Mouse (Mus musculus): ENCODE results near the gene Pmpcb. TPM values are rescaled to one million over a fixed set of nuclear protein-coding genes. Genes with fewer than 3 reads are reported as not detected.

The Pmpcb gene
- total RNA-seq, 1 experiment from 2014 or later = 82.6 TPM

DNA sequence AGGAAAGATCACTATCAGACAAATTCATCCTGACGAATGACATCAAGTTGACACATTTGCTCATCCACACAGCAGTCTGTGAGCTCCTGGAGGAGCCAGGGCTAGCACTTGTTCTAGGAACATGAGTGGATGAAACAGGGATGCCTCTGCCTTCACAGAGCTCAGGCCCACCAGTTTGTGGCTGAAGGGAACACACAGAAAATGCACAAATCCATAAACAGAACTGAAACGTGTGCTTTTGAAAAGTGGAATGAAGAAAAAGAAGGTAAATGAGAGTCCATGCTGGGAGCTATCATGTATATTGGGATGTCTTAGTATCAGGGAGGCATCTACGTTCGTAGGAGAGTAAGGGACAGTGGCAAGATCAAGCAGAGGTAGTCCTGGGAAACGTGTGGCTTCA lies 7.8 kb upstream of the Pmpcb start:
- ATAC-seq (replicated peaks; ENCODE audit: low read depth, poor library complexity, severe bottlenecking) = no peak

DNA sequence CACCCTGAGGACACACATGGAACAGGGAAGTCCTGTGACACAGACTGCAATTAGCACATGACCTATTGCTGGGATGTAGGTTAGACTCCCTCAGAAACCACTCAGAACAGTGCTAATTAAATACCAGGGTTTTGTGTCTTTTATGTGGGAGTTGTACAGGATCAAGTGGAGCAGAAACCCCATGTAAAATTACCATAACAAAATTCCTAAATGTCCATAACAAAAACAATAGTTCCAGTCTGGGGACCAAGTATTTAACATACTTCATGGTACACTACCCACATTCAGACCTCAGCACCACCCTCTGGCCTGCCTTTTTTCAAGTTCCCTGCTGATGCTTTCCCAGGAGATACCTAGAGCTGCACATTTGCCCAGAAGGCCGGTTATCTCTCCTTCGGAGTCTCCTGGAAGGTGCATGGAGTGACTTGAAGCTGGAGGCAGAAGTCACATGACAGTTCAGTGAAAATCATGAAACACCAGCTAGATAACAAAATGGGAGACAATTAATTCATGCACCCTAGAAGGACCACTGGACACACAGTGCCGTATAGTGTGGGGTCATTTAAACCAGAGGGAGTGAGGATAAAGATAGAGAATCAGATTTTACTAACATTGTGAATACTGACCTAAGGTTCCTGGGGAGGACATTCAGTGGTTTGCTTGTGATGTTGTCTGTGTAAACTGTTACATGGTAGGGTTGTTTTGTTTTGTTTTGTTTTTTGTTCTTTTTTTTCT lies 4.6 kb upstream of the Pmpcb start:
- ATAC-seq (replicated peaks; ENCODE audit: low read depth, poor library complexity, severe bottlenecking) = no peak

DNA sequence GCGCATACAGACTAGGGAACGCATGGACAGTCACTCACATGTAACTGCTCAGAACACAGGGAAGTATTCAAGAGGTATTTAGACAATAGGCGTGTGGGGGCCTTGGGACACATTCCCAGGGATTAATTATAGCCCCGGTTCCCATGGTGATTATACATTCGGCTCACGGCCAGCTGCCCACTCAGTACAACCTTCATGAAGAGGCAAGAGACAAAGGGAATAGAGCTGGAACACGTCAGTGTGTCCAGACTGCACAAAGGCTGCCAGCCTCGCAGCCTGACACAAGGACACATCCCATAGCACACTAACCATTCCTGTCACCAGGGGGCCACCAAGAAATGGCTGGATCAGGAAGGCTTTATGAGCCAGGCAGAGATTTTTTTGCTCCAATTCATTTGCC lies 4.0 kb upstream of the Pmpcb start:
- no peak for ATAC-seq (replicated peaks; ENCODE audit: low read depth, poor library complexity, severe bottlenecking)

DNA sequence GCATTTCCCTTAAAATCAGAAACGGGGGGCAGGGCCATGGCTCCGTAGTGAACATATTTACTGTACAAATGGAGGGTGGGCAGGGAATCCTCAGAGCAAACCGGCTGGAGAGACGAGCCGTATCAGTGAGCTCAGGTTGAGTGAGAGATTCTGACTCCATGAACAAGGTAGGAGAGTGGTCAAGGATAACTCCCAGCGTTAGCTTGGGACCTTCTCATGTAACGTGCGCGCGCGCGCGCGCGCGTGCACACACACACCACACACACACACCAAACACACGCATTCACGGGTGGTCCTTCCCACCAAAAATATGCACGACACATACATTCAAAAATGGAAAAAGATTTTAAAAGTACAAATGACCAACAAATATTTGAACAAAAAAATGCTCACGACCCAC lies 1.8 kb upstream of the Pmpcb start:
- no peak for ATAC-seq (replicated peaks; ENCODE audit: low read depth, poor library complexity, severe bottlenecking)

DNA sequence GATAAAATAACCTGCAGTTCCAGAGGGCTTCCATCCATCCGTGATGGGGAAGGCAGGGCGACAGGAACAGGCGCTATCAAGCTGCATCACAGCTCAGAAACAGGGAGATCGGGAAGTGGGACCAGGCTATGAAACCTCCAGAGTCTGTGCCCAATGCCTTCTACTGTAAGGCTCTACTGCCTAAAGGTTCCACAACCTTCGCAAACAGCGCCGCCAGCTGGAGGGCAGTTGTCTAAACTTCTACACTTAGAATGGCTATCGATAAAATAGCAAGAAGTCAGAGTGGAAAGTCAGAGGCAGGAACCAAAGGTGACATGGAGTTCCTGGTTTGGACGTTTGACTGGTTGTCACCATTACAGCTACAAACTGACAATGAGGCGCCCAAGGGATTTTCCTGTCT lies 1.4 kb upstream of the Pmpcb start:
- ATAC-seq (replicated peaks; ENCODE audit: low read depth, poor library complexity, severe bottlenecking) = peak; percentile 77

DNA sequence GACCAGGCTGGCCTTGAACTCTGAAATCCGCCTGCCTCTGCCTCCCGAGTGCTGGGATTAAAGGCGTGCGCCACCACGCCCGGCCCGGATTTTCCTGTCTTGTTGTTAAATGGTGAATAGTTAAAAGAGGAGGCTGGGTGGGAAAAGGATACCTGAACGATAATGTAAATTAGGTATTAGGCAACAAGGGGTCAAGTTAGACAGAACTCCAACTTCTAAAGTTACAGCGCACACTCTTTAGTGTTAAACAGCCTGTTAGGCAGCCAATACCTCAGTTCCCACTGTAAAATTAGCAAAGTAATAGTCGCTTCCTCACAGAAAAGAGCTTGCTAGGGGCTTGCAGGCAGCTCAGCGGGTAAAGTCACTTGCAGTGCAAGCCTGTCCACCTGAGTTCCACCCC lies 895 bp upstream of the Pmpcb start:
- no peak for ATAC-seq (replicated peaks; ENCODE audit: low read depth, poor library complexity, severe bottlenecking)

DNA sequence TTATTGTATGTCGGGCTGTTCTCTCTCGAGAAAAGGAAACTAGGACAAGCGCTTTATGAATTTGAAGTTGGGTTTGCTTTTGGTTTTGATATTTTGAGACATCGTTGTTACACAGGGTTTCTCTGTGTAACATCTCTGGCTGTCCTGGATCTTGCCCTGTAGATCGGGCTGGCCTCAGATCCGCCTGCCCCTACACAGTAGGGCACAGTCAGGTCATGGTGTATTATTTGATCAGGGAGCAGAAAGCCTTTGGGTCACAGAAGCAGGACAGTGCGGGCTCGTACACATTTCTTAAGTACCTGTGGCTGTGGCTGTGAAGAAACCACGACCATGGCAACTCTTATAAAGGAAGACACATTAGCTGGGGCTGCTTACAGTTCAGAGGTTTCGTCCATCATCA lies 679 bp downstream of the Pmpcb start:
- ATAC-seq (replicated peaks; ENCODE audit: low read depth, poor library complexity, severe bottlenecking) = no peak; the same call in 1 of the 2 replicates

DNA sequence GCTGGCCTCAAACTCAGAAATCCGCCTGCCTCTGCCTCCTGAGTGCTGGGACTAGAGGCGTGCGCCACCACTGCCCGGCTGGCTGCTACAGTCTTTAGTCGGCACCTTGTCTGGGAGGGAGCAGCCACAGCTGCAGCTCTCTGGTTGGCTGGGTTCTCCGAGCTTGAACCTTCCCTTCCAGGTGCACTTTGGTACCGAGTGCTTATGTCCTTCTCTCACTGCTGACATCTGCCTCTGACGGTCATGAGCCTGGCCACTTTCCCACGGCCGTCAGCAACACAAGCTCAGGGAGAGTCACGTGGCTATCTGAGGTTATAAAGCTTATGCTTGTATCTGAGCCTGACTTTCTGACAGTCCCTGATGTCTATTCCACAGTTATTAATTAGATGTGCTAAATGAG lies 2.2 kb downstream of the Pmpcb start:
- ATAC-seq (replicated peaks; ENCODE audit: low read depth, poor library complexity, severe bottlenecking) = no peak

DNA sequence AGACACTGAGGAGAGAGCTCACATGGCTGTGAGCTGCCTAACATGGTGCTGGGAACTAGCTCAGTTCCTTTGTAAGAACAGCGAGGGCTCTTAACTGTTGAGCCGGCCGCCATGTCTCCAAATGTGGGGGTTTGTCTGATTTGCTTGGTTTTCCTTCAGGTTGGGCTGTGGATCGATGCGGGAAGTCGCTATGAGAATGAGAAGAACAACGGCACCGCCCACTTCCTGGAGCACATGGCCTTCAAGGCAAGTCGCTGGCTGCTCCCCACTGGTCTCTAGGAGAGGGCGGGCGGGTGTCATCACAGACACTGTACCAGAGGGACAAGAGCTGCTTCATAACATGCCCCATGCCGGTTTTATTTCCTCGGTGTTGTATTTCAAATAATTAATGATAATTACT lies 2.9 kb downstream of the Pmpcb start:
- no peak for ATAC-seq (replicated peaks; ENCODE audit: low read depth, poor library complexity, severe bottlenecking)

DNA sequence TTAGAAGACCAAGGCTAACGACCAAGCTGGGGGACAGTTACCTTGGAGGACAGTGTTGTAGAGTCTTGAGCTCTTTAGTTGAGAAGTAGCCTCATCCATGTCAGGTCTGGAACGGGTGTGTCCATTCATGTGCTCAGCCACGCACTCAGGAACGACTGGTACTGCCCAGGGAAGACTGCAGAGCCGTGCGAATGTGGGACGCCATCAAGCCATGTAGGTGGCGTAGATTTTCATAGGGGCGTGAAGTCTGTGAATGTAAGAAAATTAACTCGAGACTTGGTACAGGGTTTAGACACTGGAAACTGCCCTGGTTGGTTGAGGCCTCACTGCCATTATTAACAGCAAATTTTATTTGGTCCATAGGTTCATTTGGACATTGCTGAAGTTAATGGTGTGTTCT lies 6.7 kb downstream of the Pmpcb start:
- no peak for ATAC-seq (replicated peaks; ENCODE audit: low read depth, poor library complexity, severe bottlenecking)

DNA sequence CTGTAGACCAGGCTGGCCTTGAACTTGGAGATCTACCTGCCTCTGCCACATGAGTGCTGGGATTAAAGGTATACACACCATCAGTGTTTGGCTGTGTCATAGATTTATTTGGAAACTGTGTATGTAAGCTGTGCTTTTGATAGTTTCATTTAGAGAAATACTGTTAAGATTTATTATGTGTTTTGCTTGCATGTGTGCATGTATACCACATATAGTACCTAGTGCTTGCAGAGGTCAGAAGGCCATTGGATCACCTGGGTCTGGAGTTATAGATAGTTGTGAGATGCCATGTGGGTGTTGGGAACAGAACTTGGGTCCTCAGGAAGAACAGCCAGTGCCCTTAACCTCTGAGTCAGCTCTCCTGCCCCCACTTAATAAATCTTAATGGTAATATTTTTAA lies 7.7 kb downstream of the Pmpcb start:
- no peak for ATAC-seq (replicated peaks; ENCODE audit: low read depth, poor library complexity, severe bottlenecking)

DNA sequence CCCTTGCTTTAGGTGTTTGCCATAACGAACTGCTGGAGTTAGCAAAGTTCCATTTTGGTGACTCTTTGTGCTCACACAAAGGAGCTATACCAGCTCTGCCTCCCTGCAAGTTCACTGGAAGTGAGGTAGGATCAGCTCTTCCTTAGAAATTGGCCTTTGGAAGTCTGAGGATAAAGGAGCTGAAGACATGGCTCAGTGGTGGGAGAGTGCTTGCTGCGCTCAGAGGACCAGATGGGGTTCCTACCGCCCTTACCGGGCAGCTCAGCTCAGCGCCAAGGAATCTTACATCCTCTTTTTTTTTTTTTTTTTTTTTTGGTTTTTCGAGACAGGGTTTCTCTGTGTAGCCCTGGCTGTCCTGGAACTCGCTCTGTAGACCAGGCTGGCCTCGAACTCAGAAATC lies 9.0 kb downstream of the Pmpcb start:
- ATAC-seq (replicated peaks; ENCODE audit: low read depth, poor library complexity, severe bottlenecking) = no peak

DNA sequence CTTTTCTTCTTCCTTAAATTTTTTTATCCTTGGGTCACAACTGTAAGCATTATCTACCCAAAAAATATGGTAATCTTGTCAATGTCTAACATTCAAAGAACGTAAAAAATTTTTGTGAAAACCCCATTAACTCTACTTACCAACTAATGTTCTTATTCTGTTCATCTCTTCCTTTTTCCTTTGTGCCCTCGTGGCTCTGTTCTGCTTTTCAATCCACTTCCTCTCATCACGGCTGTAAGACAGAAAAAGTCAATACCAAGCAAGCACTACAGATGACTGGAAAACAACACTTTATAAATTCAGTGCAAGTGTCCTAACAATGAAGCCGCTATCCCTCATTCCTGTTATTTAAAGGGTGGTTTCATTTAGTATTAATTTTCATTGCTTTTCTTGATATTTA lies 31.6 kb downstream of the Pmpcb start:
- no peak for ATAC-seq (replicated peaks; ENCODE audit: low read depth, poor library complexity, severe bottlenecking)

DNA sequence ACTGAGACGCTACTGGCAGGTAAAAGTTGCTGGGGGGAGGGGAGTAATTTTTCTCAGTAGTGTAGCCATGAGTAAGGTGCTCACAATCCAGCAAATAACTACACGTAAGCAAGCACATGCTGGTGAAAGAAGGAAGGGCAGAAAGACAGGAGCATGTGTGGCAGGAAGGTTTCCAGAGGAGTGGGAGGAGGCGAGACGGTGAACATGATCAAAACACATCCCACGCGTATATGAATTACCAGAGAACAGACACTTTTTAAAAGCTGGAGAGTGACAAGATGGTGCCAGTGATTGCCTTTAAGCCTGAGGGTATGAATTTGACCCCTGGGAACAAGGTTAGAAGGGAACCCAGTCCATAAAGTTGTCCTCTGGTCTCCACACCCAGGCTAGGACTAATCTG lies 32.9 kb downstream of the Pmpcb start:
- ATAC-seq (replicated peaks; ENCODE audit: low read depth, poor library complexity, severe bottlenecking) = no peak

DNA sequence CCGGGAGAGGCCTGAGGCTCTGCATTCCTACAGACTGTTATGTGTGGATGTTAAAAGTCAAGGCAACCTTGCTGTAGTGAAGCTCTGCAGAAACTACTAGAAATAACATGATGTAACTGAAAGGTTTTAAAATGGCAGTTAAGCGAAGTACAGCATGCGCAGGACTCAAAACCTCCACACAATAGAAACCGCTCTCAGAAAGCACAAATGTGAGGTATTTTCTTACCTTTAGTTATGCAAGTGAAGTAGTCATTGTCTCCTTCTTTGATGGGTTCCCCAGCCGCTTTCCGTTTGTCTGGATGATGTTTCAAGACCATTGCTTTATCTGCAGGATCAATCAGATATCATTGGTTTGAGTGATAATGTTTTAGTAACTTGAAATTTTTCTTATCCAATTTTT lies 39.5 kb downstream of the Pmpcb start:
- no peak for ATAC-seq (replicated peaks; ENCODE audit: low read depth, poor library complexity, severe bottlenecking)

DNA sequence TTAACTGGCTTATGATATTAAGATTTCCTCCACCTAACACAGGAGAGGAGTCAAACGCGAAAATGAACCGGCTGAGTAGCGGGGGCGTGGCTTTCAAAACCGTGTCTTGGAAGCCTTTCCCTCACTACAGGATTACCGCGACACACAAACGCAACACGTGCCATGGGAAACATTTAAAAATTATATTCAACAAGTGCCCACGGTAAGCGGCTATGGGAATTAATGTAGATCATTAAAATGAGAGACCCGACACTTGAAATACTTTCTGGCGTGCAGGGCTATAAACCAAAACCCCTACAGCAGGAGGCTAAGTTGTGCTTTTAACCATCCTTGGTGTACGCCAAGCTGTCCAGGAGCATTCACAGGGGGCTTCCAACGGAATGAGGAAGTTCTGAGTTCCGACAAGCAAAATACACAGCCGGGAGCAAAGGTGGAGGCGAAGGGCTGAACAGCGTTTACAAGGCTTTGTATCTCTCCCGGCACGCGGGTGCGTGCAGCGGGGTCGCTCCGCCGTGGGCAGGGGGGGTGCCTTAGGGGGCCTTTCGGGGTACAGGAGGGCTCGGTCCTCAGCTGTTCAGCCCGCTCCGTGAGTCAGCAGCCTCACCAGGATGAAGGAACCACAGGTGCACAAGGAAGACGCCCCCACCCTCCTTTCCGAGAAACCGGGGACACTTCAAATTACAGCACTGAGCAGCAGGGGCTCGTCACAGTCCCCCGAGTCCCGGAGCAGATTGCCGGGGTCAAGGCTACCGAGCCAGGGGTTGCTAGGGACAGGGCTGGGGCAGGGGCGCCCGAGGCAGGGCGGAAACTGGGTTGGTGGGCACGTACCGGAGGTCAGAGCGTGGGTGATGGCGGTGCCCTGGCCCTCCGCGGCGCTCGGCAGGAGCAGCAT lies 47.5 kb downstream of the Pmpcb start:
- peak; percentile 34 for ATAC-seq (replicated peaks; ENCODE audit: low read depth, poor library complexity, severe bottlenecking)

DNA sequence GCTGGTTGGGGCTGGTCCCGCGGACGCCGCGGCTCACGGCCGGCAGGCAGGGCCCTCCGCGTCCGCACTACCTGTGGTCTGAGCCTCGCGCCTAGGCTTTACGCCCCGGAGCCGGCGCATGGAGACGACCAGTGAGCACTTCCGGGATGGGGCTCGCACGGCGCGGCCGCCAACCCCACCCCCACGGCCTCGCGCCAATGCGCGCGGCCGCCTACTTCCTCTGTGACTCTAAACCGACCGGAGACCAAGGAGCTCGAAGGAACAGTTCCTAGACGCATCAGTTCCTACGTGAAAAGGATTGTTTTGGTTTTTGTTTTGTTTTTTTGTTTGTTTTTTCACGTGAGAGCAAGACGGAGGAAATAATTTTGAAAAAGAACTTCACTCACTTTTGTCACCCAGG lies 48.1 kb downstream of the Pmpcb start, which contains the start of the genes Dnajc2 and Psmc2:
Gene Dnajc2 (minus strand): TSS at position 199 of the 400 bp plus-strand sequence.
Gene Psmc2 (plus strand): TSS at position 231 of the 400 bp plus-strand sequence.
- ATAC-seq (replicated peaks; ENCODE audit: low read depth, poor library complexity, severe bottlenecking) = peak; percentile 76

DNA sequence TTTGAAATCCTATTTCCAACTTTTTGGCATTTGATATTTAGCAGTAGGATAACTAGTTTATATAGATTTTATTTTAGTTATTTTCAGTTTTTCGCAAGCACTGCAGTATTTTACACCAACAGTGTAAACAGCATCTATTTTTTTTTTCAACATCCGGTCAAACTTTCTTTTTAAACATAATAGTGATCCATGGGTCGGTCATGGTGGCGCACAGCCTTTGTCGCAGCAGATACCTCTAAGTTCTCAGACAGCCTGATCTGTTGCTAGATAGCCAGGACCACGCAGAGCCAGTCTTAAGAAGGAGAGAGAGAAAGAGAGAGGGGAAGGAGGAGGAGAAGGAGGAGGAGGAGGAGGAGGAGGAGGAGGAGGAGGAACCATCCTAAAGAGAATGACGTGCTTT lies 48.8 kb downstream of the Pmpcb start:
- no peak for ATAC-seq (replicated peaks; ENCODE audit: low read depth, poor library complexity, severe bottlenecking)

DNA sequence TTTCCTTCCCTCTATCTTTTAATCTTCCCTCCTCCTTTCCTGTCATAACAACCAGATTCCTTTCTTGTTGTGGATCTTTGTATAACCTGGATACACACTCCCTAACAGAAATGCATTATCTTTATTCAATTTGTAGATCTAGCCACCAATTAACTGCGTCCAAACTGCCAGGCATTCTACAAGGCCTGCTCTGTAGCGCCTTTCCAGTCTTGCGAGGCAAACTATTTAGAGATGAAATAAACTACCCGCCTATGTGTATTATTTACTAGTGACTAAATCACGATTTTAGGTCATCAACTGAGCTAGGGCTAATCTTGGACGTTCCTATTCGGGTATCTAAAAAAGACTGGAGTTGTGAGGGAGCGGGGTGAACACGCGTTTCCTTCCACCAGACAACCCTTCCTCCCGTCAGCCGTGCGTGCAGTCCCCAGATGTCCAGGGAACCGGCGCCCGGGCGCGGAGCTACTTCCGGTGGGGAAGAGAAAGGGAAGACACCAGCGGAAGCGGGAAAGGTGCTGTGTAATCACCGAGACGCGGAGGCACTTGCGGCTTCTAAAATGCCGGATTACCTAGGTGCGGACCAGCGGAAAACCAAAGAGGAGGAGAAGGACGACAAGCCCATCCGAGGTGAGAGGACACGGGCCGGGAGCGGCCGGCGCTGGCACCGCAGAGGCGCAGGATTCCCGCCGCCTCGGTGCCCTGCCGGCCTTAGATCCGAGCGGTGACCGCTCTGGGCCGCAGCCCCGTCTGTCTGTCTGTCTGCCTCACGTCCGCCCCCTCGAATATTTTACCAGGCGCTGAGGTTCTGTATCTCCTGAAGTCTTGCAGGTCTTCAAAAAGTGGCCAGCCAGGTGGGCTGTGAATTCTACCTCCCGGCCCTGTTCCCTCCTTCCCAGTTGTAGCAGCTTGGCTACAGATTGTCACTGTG lies 49.6 kb downstream of the Pmpcb start:
- peak; percentile 82 for ATAC-seq (replicated peaks; ENCODE audit: low read depth, poor library complexity, severe bottlenecking)
